ENCODE assay signal across 27 mouse cellular contexts in the genomic region with DNA sequence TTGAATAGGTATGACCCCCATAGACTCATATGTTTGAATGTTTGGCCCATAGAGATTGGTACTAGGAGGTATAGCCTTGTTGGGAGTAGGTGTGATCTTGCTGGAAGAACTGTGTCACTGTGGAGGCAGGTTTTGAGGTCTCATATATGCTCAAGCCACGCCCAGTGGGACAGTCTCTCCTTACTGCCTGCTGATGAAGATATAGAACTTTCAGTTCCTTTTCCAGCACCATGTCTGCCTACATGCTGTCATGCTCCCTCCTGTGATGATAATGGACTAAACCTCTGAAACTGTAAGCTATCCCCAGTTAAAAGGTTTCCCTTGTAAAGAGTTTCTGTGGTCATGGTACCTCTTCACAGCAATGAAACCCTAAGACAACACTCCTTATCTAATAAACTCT. TPM values are rescaled to one million over a fixed set of nuclear protein-coding genes. Genes with fewer than 3 reads are reported as not detected.
DNase-seq lines count a peak whose midpoint lies in the region; ATAC-seq and TF ChIP-seq lines count a peak whose summit lies in the region.
"Had no signal": no experiment of that assay in that cellular context is flagged by ENCODE, and none has a peak within 500 bp of the region (broad histone marks: within the 10 kb centered on the region; RNA-seq: fewer than 3 reads in every experiment).

No protein-coding gene starts in this region.

- 0 out of 2 replicates have a peak overlapping the region, but pooled peaks have one; percentile 31 for H3K27ac ChIP-seq in liver, postnatal 0 days (ENCODE audit: low read depth)
- no peak overlapping the region for H3K27ac ChIP-seq in MEL (ENCODE audit: control insufficient read depth, low read depth, low read length)
- H3K27ac ChIP-seq: embryonic facial prominence, embryonic 10.5 days; embryonic facial prominence, embryonic 13.5 days; forebrain, embryonic 12.5 days; forebrain, embryonic 15.5 days; heart, embryonic 13.5 days; hindbrain, embryonic 14.5 days; hindbrain, postnatal 0 days had no signal

- no peak for TF ChIP-seq POLR2A in MEL (IDR thresholded peaks at IDR 0.05; ENCODE audit: control insufficient read depth in 1 of 2, insufficient read depth in 1 of 2, low read depth in 1 of 2, low read length in 2 of 2, poor library complexity in 1 of 2)

- no peak for ATAC-seq in liver, postnatal 0 days
- ATAC-seq: forebrain, embryonic 15.5 days; hindbrain, postnatal 0 days had no signal

- no peak for TF ChIP-seq RAD21 in MEL (IDR thresholded peaks at IDR 0.05; ENCODE audit: low read depth, low read length)

- no peak for TF ChIP-seq CTCF in liver, postnatal 0 days (IDR thresholded peaks at IDR 0.05; ENCODE audit: low read depth)
- TF ChIP-seq CTCF in MEL (IDR thresholded peaks at IDR 0.05 in 2 of 3, conservative IDR thresholded peaks at IDR 0.05 in 1 of 3; ENCODE audit: control insufficient read depth in 1 of 3, insufficient read depth in 1 of 3, low read depth in 2 of 3, low read length in 3 of 3, poor library complexity in 1 of 3, severe bottlenecking in 1 of 3): no peak

- 59% methylated on average over 1 of the region's 1 CpGs for WGBS in liver, postnatal 0 days (ENCODE audit: insufficient replicate concordance)

- DNase-seq in liver, postnatal 0 days: no peak
- DNase-seq in liver: no peak
- DNase-seq in spleen, postnatal 36 days (ENCODE audit: low spot score in 2 of 2): peak; percentile 61 to 65
- DNase-seq in spleen, adult 12 weeks (ENCODE audit: low spot score): no peak
- DNase-seq in MEL (ENCODE audit: low read depth, low spot score): peak; percentile 43
- peak; percentile 73 for DNase-seq in splenic B cell, adult 2 months (ENCODE audit: low read depth, low spot score)
- no peak for DNase-seq in thymus, postnatal 25 days
- no peak for DNase-seq in layer of hippocampus, postnatal 25 days (ENCODE audit: extremely low spot score in 1 of 2, low spot score in 1 of 2)
- DNase-seq: adrenal gland, adult 2 months; adrenal gland, postnatal 14 days; cerebellum, adult 11 months; cerebellum, adult 2 months; cerebellum, postnatal 36 days; embryo, embryonic 11 days; gastrocnemius, postnatal 25 days; heart, adult 18-20 months; heart, postnatal 14 days; heart, postnatal 4 days had no signal

- H3K4me1 ChIP-seq in liver, postnatal 0 days (ENCODE audit: insufficient read depth): no peaks in the 10 kb centered on the region
- peaks cover 0 to 2% of the 10 kb centered on the region in 2 experiments; a peak in 3 of 4 replicates for H3K4me1 ChIP-seq in MEL (ENCODE audit: control insufficient read depth in 1 of 2, insufficient read depth in 2 of 2, low read length in 2 of 2)
- H3K4me1 ChIP-seq: heart, embryonic 13.5 days had no signal

- no peaks in the 10 kb centered on the region for H3K79me2 ChIP-seq in MEL (ENCODE audit: control insufficient read depth, insufficient read depth, low read length, poor library complexity)

- no peaks in the 10 kb centered on the region for H3K9me3 ChIP-seq in liver, postnatal 0 days (ENCODE audit: low read length)
- no peaks in the 10 kb centered on the region for H3K9me3 ChIP-seq in MEL (replicated peaks; ENCODE audit: insufficient read depth, low read length)
- H3K9me3 ChIP-seq: embryonic facial prominence, embryonic 10.5 days; embryonic facial prominence, embryonic 13.5 days; forebrain, embryonic 12.5 days; forebrain, embryonic 15.5 days; G1E; heart, embryonic 13.5 days had no signal

- no peak overlapping the region for H3K9ac ChIP-seq in liver, postnatal 0 days (replicated peaks)
- H3K9ac ChIP-seq in MEL (ENCODE audit: control insufficient read depth, low read depth, low read length, poor library complexity, severe bottlenecking): no peak overlapping the region
- H3K9ac ChIP-seq: embryonic facial prominence, embryonic 13.5 days; forebrain, embryonic 12.5 days; forebrain, embryonic 15.5 days; heart, embryonic 13.5 days; hindbrain, embryonic 14.5 days had no signal

- no peak for TF ChIP-seq EP300 in liver, postnatal 0 days (IDR thresholded peaks at IDR 0.05; ENCODE audit: low read depth)
- no peak for TF ChIP-seq EP300 in MEL (IDR thresholded peaks at IDR 0.05; ENCODE audit: low read depth in 1 of 2, low read length in 2 of 2)

- H3K27me3 ChIP-seq in liver, postnatal 0 days (ENCODE audit: insufficient read depth, low read length): no peaks in the 10 kb centered on the region
- no peaks in the 10 kb centered on the region for H3K27me3 ChIP-seq in MEL (ENCODE audit: control insufficient read depth in 1 of 2, insufficient read depth in 2 of 2, low read length in 2 of 2)
- H3K27me3 ChIP-seq in splenic B cell, adult 2 months (ENCODE audit: control insufficient read depth, insufficient read depth, low read length, poor library complexity, severe bottlenecking): no peaks in the 10 kb centered on the region
- H3K27me3 ChIP-seq: embryonic facial prominence, embryonic 13.5 days; forebrain, embryonic 15.5 days; heart, embryonic 13.5 days had no signal

- no peaks in the 10 kb centered on the region for H3K36me3 ChIP-seq in liver, postnatal 0 days (replicated peaks; ENCODE audit: insufficient read depth, low read length)
- H3K36me3 ChIP-seq in MEL (ENCODE audit: control insufficient read depth in 1 of 2, insufficient read depth in 2 of 2, low read length in 2 of 2): peaks cover 0 to 4% of the 10 kb centered on the region in 2 experiments; a peak in 2 of 4 replicates
- H3K36me3 ChIP-seq in splenic B cell, adult 2 months (ENCODE audit: control insufficient read depth, insufficient read depth, low read length, poor library complexity, severe bottlenecking): no peaks in the 10 kb centered on the region
- H3K36me3 ChIP-seq: forebrain, embryonic 12.5 days; forebrain, embryonic 15.5 days had no signal

- H3K4me3 ChIP-seq in liver, postnatal 0 days (ENCODE audit: low read depth, low read length): no peak overlapping the region
- H3K4me3 ChIP-seq in MEL (ENCODE audit: control insufficient read depth in 1 of 2, insufficient read depth in 1 of 2, low read depth in 2 of 2, low read length in 2 of 2): no peak overlapping the region
- H3K4me3 ChIP-seq: embryonic facial prominence, embryonic 10.5 days; embryonic facial prominence, embryonic 13.5 days; erythroblast, embryonic 14.5 days; forebrain, embryonic 12.5 days; forebrain, embryonic 15.5 days; heart, embryonic 13.5 days had no signal

- H3K4me2 ChIP-seq in liver, postnatal 0 days (ENCODE audit: low read depth, low read length): no peak overlapping the region
- H3K4me2 ChIP-seq: embryonic facial prominence, embryonic 13.5 days; forebrain, embryonic 12.5 days; forebrain, embryonic 15.5 days; heart, embryonic 13.5 days; hindbrain, embryonic 14.5 days had no signal

TF ChIP-seq in MEL, 35 proteins besides CTCF, POLR2A, EP300 and RAD21:
- TF ChIP-seq TBP (IDR thresholded peaks at IDR 0.05; ENCODE audit: low read depth, low read length): no peak
- no peak for TF ChIP-seq USF2 (IDR thresholded peaks at IDR 0.05; ENCODE audit: borderline replicate concordance in 1 of 2, insufficient read depth in 1 of 2, low read depth in 1 of 2, low read length in 2 of 2)
- no peak for TF ChIP-seq CHD1 (IDR thresholded peaks at IDR 0.05; ENCODE audit: low read depth, low read length)
- no peak for TF ChIP-seq TAL1 (IDR thresholded peaks at IDR 0.05; ENCODE audit: low read length)
- TF ChIP-seq ZC3H11A (IDR thresholded peaks at IDR 0.05; ENCODE audit: low read depth, low read length): no peak
- no peak for TF ChIP-seq GATA1 (IDR thresholded peaks at IDR 0.05; ENCODE audit: low read depth, low read length)
- TF ChIP-seq GABPA (IDR thresholded peaks at IDR 0.05; ENCODE audit: low read depth, low read length): no peak
- no peak for TF ChIP-seq MYB (IDR thresholded peaks at IDR 0.05; ENCODE audit: low read depth, low read length)

RNA-seq across cellular contexts. Expression of a gene that starts 44.3 kb away (rescaled TPM):
- polyA plus RNA-seq in liver, postnatal 0 days (2015; fragmentation: Nextera tagmentation; extraction: Ambion mirVana): 17.6 and 17.8 TPM in 2 replicates
- 46.1 and 51.2 TPM in 2 replicates for total RNA-seq in MEL (2012; rRNA removed)
- polyA plus RNA-seq in MEL (2012; ENCODE audit: insufficient read depth in 1 of 2, insufficient read length in 2 of 2, low read depth in 1 of 2, low replicate concordance in 2 of 2, missing spikeins in 1 of 2): 10 to 100 TPM in 1 of 2 experiments, not detected in 1; 54.0 TPM
- 10 to 100 TPM; 29.7 to 32.5 TPM for total RNA-seq in layer of hippocampus, postnatal 25 days (2021)

Comparison
In these comparisons a context has a peak if more than half of its experiments do, and no peak if none do; other contexts are left out.
1. DNase-seq: peak in spleen, postnatal 36 days (2 of 2), MEL (single experiment) and splenic B cell, adult 2 months (single experiment); none in liver, postnatal 0 days (single experiment), liver (single experiment), spleen, adult 12 weeks (single experiment), thymus, postnatal 25 days (single experiment) and layer of hippocampus, postnatal 25 days (0 of 2).